Mouse (Mus musculus): ENCODE data around the gene Kcnip4. TPM values are rescaled to one million over a fixed set of nuclear protein-coding genes. Genes with fewer than 3 reads are reported as not detected.

Kcnip4 gene
- total RNA-seq, 4 experiments from 2014 or later, result 2.1 to 4.1 (median 2.7) TPM

GRCm38 (mm10) chr5:48371890-48372766 lies 1152.6 kb downstream of the Kcnip4 start:
- DNase-seq, result peak; percentile 89

DNA sequence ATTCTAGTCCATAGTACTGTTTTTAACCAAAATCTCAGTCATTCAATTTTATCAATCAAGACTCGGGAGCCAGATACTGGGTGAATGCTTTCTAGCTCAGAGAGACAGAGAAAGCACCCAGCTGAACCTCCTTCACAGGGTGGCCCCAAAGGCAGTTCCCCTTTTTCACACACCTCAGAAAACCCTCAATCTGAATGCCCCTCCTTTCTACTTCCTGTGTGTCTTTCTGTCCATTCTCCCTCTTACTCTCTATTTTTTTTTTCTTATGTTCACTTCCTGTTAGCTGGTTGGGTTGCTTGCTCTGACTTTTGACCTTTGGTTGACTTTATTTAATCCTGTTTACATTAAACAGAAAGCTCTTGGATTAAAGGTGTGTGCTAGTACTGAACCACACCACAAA lies 1175.4 kb downstream of the Kcnip4 start:
- no peak for DNase-seq

DNA sequence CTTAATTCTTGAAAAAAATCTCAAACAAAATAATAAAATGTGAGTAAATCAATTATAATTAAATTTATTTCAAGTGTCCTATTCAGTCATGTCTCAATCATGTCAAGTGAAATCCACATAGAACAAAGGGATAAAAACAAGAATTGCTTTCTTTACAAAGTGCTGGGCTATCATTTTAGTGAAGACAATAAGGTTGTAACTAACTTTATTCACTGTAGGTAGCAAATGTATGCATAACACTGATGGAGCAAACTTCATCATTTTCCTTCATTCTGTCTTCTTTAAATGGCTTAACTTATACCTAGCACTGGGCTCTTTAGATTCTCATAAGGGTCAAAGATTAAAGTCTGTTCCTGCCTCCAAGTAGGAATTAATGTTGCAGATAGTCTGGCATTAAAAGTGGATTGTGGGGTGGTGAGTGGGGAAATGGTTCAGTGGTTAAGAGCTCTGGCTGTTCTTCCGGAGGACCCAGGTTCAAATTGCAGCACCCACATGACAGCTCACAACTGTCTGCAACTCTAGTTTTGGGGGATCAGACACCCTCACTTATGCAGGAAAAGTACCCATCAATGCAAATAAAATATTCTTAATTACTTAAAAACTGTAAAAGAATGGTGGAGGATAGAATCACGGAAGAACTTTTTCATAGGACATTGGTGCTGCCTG lies 1178.6 kb downstream of the Kcnip4 start:
- DNase-seq, result no peak

GRCm38 (mm10) chr5:48345095-48345982 lies 1179.4 kb downstream of the Kcnip4 start:
- no peak for DNase-seq

DNA sequence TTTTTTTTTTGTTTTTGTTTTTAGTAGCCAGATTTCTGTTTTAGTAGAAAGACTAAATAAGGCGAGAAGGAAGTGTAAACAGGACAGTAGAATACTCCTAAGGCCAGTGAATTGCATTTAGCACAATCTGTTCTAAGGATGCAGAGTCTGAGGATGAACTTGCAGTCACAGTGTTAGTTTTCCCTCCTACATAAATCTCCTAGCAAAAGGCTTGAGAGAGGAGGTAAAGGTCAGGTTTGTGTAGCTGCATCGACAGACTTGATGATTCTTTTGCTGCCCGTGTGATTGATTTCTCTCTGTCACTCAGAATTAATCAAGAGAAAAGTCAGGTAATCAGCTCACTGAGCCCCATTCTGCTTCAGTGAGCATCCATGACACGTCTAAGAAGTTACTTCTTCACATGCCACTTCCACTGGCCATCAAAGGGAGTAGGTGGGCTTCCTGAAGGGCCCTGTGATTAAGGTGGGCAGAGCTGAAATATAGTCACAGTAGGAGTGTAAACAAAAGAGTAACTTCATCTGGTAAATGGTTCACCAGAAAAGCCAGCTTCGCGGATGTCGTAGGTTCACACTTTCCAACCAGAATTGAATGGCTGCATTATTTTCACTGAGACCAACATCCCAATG lies 1183.8 kb downstream of the Kcnip4 start:
- DNase-seq, result no peak

Measured in adrenal gland, adult 8-10 months (tissue).